Mouse (Mus musculus): ENCODE data around the gene Grb14. TPM values are rescaled to one million over a fixed set of nuclear protein-coding genes. Genes with fewer than 3 reads are reported as not detected.

Grb14 gene
- total RNA-seq, 2 experiments from 2014 or later, result 1.2 TPM; not detected in 1

GRCm38 (mm10) chr2:64987782-64988181, 37.0 kb downstream of the Grb14 start:
- no peak for ATAC-seq (replicated peaks; ENCODE audit: low FRiP score, poor library complexity, severe bottlenecking)

- ATAC-seq (replicated peaks; ENCODE audit: low FRiP score, poor library complexity, severe bottlenecking), result no peak
These were observed 49.2 kb downstream of the Grb14 start for GRCm38 (mm10) chr2:64975546-64975945.

- ATAC-seq (replicated peaks; ENCODE audit: low FRiP score, poor library complexity, severe bottlenecking), result no peak
These were observed 50.2 kb downstream of the Grb14 start for GRCm38 (mm10) chr2:64974549-64974948.

GRCm38 (mm10) chr2:64973819-64974441, 50.9 kb downstream of the Grb14 start:
- ATAC-seq (replicated peaks; ENCODE audit: low FRiP score, poor library complexity, severe bottlenecking), result no peak

- ATAC-seq (replicated peaks; ENCODE audit: low FRiP score, poor library complexity, severe bottlenecking), result no peak
These were observed 51.7 kb downstream of the Grb14 start for GRCm38 (mm10) chr2:64973125-64973524.

GRCm38 (mm10) chr2:64971828-64972227, 53.0 kb downstream of the Grb14 start:
- no peak for ATAC-seq (replicated peaks; ENCODE audit: low FRiP score, poor library complexity, severe bottlenecking)

- no peak for ATAC-seq (replicated peaks; ENCODE audit: low FRiP score, poor library complexity, severe bottlenecking)
These were observed 53.8 kb downstream of the Grb14 start for GRCm38 (mm10) chr2:64970992-64971391.

- ATAC-seq (replicated peaks; ENCODE audit: low FRiP score, poor library complexity, severe bottlenecking), result no peak
These were observed 57.8 kb downstream of the Grb14 start for GRCm38 (mm10) chr2:64966893-64967444.

- no peak for ATAC-seq (replicated peaks; ENCODE audit: low FRiP score, poor library complexity, severe bottlenecking)
These were observed 58.5 kb downstream of the Grb14 start for GRCm38 (mm10) chr2:64966323-64966722.

- no peak for ATAC-seq (replicated peaks; ENCODE audit: low FRiP score, poor library complexity, severe bottlenecking)
These were observed 59.4 kb downstream of the Grb14 start for GRCm38 (mm10) chr2:64965227-64965864.

GRCm38 (mm10) chr2:64962196-64962595, 62.6 kb downstream of the Grb14 start:
- ATAC-seq (replicated peaks; ENCODE audit: low FRiP score, poor library complexity, severe bottlenecking), result no peak

GRCm38 (mm10) chr2:64961381-64961780, 63.4 kb downstream of the Grb14 start:
- no peak for ATAC-seq (replicated peaks; ENCODE audit: low FRiP score, poor library complexity, severe bottlenecking)

GRCm38 (mm10) chr2:64959657-64960056, 65.1 kb downstream of the Grb14 start:
- no peak for ATAC-seq (replicated peaks; ENCODE audit: low FRiP score, poor library complexity, severe bottlenecking)

GRCm38 (mm10) chr2:64955441-64955840, 69.3 kb downstream of the Grb14 start:
- ATAC-seq (replicated peaks; ENCODE audit: low FRiP score, poor library complexity, severe bottlenecking), result no peak

- ATAC-seq (replicated peaks; ENCODE audit: low FRiP score, poor library complexity, severe bottlenecking), result no peak
These were observed 75.6 kb downstream of the Grb14 start for GRCm38 (mm10) chr2:64949210-64949609.

GRCm38 (mm10) chr2:64948418-64949169, 76.2 kb downstream of the Grb14 start:
- ATAC-seq (replicated peaks; ENCODE audit: low FRiP score, poor library complexity, severe bottlenecking), result no peak

GRCm38 (mm10) chr2:64947484-64947883, 77.3 kb downstream of the Grb14 start:
- ATAC-seq (replicated peaks; ENCODE audit: low FRiP score, poor library complexity, severe bottlenecking), result no peak

GRCm38 (mm10) chr2:64920879-64921278, 103.9 kb downstream of the Grb14 start:
- ATAC-seq (replicated peaks; ENCODE audit: low FRiP score, poor library complexity, severe bottlenecking), result no peak

- no peak for ATAC-seq (replicated peaks; ENCODE audit: low FRiP score, poor library complexity, severe bottlenecking)
These were observed 109.3 kb downstream of the Grb14 start for GRCm38 (mm10) chr2:64915448-64915847.

GRCm38 (mm10) chr2:64904877-64905276, 119.9 kb downstream of the Grb14 start:
- ATAC-seq (replicated peaks; ENCODE audit: low FRiP score, poor library complexity, severe bottlenecking), result no peak

- ATAC-seq (replicated peaks; ENCODE audit: low FRiP score, poor library complexity, severe bottlenecking), result no peak
These were observed 126.9 kb downstream of the Grb14 start for GRCm38 (mm10) chr2:64897844-64898243.

Measured in erythroblast, adult 5-6 weeks (primary cell).